In genomic region chr4:107252522-107252921, GRCm38 (mm10) we compare ENCODE assay signal across 1 mouse cellular context.
TF ChIP-seq lines count a peak whose summit lies in the region.

No protein-coding gene starts in this region.

TF ChIP-seq in CH12.LX, 34 proteins besides CTCF, POLR2A, EP300 and RAD21:
- TF ChIP-seq SMC3 (IDR thresholded peaks at IDR 0.05; ENCODE audit: low read depth, low read length) (no peak), ELF1 (IDR thresholded peaks at IDR 0.05; ENCODE audit: low read depth, low read length) (no peak), SIN3A (IDR thresholded peaks at IDR 0.05; ENCODE audit: low read length) (peak; percentile 28; the same call in 1 of the 2 replicates)
